Mouse (Mus musculus) kidney, adult 2 months (tissue): Measurements from ENCODE around the gene Mpzl3.

Source experiments
- CTCF ChIP-seq: fragments of 200-500 bp; conservative IDR thresholded peaks from 2 replicates; pipeline ENCODE4 v1.5.1; 2011; ENCODE audit warnings: low read depth, mild to moderate bottlenecking, control low read depth, low read length, moderate library complexity, mixed read lengths; ENCODE audit not compliant: insufficient read depth, insufficient read length
- POLR2A ChIP-seq: fragments of 200-500 bp; IDR thresholded peaks from one replicate; pipeline ENCODE4 v1.6.1; 2011; ENCODE audit warnings: low read depth, low read length, control low read depth

- no peak for TF ChIP-seq POLR2A
- TF ChIP-seq CTCF, result no peak
Observed at GRCm38 (mm10) chr9:45008342-45008741, 46.6 kb upstream of the Mpzl3 start.
